Mouse (Mus musculus) forebrain, embryonic 13.5 days (tissue): ENCODE data around the gene Olfr1202. TPM values are rescaled to one million over a fixed set of nuclear protein-coding genes. Genes with fewer than 3 reads are reported as not detected.

ENCODE experiments used
- ATAC-seq: fragments of 200-750 bp; cut with Nextera tagmentation; 2 replicates; pipeline ENCODE4 v1.8.0; 2017
- H3K27ac ChIP-seq: fragments of 300-500 bp; sonication (generic); 2 replicates; pipeline ENCODE4 v1.5.1; 2015; ENCODE audit warnings: inconsistent platforms, mild to moderate bottlenecking, moderate library complexity
- H3K27me3 ChIP-seq: fragments of 300-500 bp; sonication (generic); 2 replicates; pipeline ENCODE4 v1.6.1; 2015; ENCODE audit warnings: mild to moderate bottlenecking, inconsistent platforms
- H3K36me3 ChIP-seq: fragments of 300-500 bp; sonication (generic); 2 replicates; pipeline ENCODE4 v1.6.1; 2015; ENCODE audit warnings: mild to moderate bottlenecking, inconsistent platforms; ENCODE audit not compliant: poor library complexity, severe bottlenecking
- H3K4me1 ChIP-seq: fragments of 300-500 bp; sonication (generic); 2 replicates; pipeline ENCODE4 v1.6.1; 2015; ENCODE audit warnings: inconsistent platforms
- H3K4me2 ChIP-seq: fragments of 300-500 bp; sonication (generic); 2 replicates; pipeline ENCODE4 v1.6.1; 2015; ENCODE audit warnings: inconsistent platforms, mild to moderate bottlenecking, moderate library complexity
- H3K4me3 ChIP-seq: fragments of 300-500 bp; sonication (generic); 2 replicates; pipeline ENCODE4 v1.5.1; 2015; ENCODE audit warnings: mild to moderate bottlenecking, inconsistent platforms
- H3K9ac ChIP-seq: fragments of 300-500 bp; sonication (generic); 2 replicates; pipeline ENCODE4 v1.6.1; 2015; ENCODE audit warnings: mild to moderate bottlenecking, inconsistent platforms
- H3K9me3 ChIP-seq: fragments of 300-500 bp; sonication (generic); replicated peaks from 2 replicates; pipeline ENCODE4 v1.6.1; 2016; ENCODE audit warnings: inconsistent platforms
- WGBS: fragments of 180-500 bp; shearing (Covaris S2); methylation state at CpG from one replicate; pipeline ENCODE4 v1.1.7; 2015; 5-methylcytosine and 5-hydroxymethylcytosine counted together
- polyA plus RNA-seq: library from polyadenylated mRNA; unstranded; fragments of >200 nt; fragmentation: Nextera tagmentation; extraction: Ambion mirVana; gene quantifications from 2 replicates; pipeline ENCODE4 v1.2.1, GENCODE M21; 2015

The Olfr1202 gene
- not detected in 2 replicates for polyA plus RNA-seq

DNA sequence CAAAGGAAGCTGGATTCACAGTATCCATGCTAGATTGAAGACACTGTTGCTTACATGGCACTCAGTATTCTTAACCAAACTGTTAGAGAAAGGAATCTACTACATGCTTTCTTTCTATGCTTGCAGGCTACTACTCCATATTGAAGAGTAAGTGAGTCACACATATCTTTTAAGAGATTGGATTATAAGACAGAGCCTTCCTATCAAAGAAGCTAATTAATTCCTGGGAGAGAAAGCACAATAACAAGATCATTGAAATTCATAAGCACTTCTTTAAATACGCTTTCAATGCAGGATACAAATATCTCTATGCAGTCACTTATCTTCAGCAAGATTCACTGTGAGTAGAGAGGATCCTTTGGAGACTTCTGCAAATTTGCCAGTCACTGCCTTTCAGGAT lies at the start of gene Olfr1202:
Gene Olfr1202 (plus strand): TSS at position 301 of the 400 bp plus-strand sequence.
- Histone ChIP-seq H3K9ac (no peak within 1 kb of the TSS), H3K27ac (no peak within 1 kb of the TSS), H3K4me1 (no peaks in the 10 kb centered on the region), H3K27me3 (no peaks in the 10 kb centered on the region), H3K9me3 (no peaks in the 10 kb centered on the region), H3K4me3 (no peak within 1 kb of the TSS), H3K36me3 (no peaks in the 10 kb centered on the region), H3K4me2 (no peak within 1 kb of the TSS)
- WGBS: 77% methylated on average over 1 of the region's 1 CpGs
- ATAC-seq: no peak

DNA sequence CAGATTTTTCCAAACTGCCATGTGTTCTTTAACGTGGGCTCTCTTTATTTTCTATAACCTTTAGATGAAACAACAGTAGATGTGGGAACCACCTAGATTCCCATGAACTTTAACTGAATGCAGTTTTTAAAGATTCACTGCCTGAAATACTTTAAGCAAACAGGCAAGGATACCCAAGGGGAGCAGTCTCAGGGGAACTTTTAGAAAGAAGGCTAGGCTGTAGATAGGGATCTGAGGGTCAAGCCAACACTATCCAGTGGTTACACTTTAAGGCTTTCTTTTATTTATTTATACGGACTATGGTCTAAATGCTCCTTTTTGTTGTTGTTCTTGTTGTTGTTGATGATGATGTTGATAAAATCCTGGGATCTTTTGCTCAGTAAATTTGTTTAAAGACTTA lies 43.9 kb upstream of the Olfr1202 start, which contains the start of gene Olfr1200:
Gene Olfr1200 (minus strand): TSS at position 101 of the 400 bp plus-strand sequence.
- WGBS: 80% methylated on average over 2 of the region's 2 CpGs
- H3K9me3 ChIP-seq: no peaks in the 10 kb centered on the region

DNA sequence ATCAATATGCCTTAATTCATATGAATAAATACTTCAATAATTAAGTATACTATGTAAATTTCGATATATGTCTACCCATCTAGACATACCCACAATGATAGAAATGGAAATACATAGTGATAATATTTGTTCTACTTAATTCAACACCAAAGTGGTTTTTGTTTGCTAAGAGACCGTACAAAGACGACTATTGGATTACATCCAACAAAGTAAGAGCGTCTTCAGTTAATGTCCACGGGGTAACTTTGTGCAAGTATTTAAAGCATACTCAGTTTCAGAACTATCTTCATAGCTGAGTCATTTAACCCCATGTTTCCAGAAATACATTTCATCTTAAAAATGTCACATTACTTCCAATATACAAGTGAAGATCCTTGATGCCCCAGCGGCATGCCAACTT lies 21.6 kb upstream of the Olfr1202 start, which contains the start of gene Olfr1201:
Gene Olfr1201 (plus strand): TSS at position 301 of the 400 bp plus-strand sequence.
- H3K9ac ChIP-seq: no peak within 1 kb of the TSS
- H3K27ac ChIP-seq: no peak within 1 kb of the TSS
- H3K36me3 ChIP-seq: no peaks in the 10 kb centered on the region
- H3K27me3 ChIP-seq: no peaks in the 10 kb centered on the region
- ATAC-seq: no peak
- no peaks in the 10 kb centered on the region for H3K4me1 ChIP-seq
- WGBS: 85% methylated on average over 6 of the region's 6 CpGs
- no peak within 1 kb of the TSS for H3K4me3 ChIP-seq
- H3K4me2 ChIP-seq: no peak within 1 kb of the TSS
- no peaks in the 10 kb centered on the region for H3K9me3 ChIP-seq

More for the DNA sequence above, 43.9 kb upstream of the Olfr1202 start, which contains the start of gene Olfr1200:
- Histone ChIP-seq H3K4me1 (no peaks in the 10 kb centered on the region), H3K27me3 (no peaks in the 10 kb centered on the region), H3K4me2 (no peak within 1 kb of the TSS), H3K9ac (no peak within 1 kb of the TSS), H3K27ac (no peak within 1 kb of the TSS), H3K4me3 (no peak within 1 kb of the TSS), H3K36me3 (no peaks in the 10 kb centered on the region)
- no peak for ATAC-seq

DNA sequence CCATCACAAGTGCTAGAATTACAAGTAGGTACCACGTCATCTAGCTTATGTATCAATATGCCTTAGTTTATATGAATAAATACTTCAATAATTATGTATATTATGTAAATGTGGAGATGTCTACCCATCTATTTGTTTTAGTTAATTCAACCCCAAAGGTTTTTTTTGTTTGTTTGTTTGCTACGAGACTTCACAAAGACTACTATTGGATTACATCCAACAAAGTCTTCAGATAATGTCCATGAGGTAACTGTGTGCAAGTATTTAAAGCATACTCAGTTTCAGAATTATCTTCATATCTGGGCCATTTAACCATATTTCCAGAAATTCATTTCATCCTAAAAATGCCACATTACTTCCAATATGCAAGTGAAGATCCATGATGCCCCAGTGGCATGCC lies 15.1 kb downstream of the Olfr1202 start, which contains the start of gene Olfr1205:
Gene Olfr1205 (plus strand): TSS at position 301 of the 400 bp plus-strand sequence.
- Histone ChIP-seq H3K4me1 (no peaks in the 10 kb centered on the region), H3K4me2 (no peak within 1 kb of the TSS), H3K27me3 (no peaks in the 10 kb centered on the region), H3K4me3 (no peak within 1 kb of the TSS), H3K27ac (no peak within 1 kb of the TSS), H3K36me3 (no peaks in the 10 kb centered on the region), H3K9me3 (no peaks in the 10 kb centered on the region), H3K9ac (no peak within 1 kb of the TSS)
- 90% methylated on average over 2 of the region's 2 CpGs for WGBS
- ATAC-seq: no peak

- H3K4me1 ChIP-seq: no peaks in the 10 kb centered on the region
- no peak overlapping the region for H3K4me3 ChIP-seq
- H3K4me2 ChIP-seq: no peak overlapping the region
- H3K27me3 ChIP-seq: no peaks in the 10 kb centered on the region
- no peaks in the 10 kb centered on the region for H3K9me3 ChIP-seq
- WGBS: 96% methylated on average over 2 of the region's 2 CpGs
- H3K36me3 ChIP-seq: no peaks in the 10 kb centered on the region
- H3K27ac ChIP-seq: no peak overlapping the region
- ATAC-seq: no peak
- no peak overlapping the region for H3K9ac ChIP-seq
Observed at GRCm38 (mm10) chr2:88838477-88838876, 24.2 kb downstream of the Olfr1202 start.

DNA sequence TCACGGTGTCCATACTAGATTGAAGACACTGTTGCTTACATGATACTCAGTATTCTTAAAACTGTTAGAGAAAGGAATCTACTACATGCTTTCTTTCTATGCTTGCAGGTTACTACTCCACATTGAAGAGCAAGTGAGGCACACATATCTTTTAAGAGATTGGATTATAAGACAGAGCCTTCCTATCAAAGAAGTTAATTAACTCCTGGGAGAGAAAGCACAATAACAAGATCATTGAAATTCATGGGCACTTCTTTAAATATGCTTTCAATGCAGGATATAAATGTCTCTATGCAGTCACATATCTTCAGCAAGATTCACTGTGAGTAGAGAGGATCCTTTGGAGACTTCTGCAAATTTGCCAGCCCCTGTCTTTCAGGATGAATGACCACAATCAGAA lies 34.7 kb downstream of the Olfr1202 start, which contains the start of gene Olfr1204:
Gene Olfr1204 (plus strand): TSS at position 301 of the 400 bp plus-strand sequence.
- H3K9ac ChIP-seq: no peak within 1 kb of the TSS
- no peak within 1 kb of the TSS for H3K27ac ChIP-seq
- H3K9me3 ChIP-seq: no peaks in the 10 kb centered on the region
- H3K4me1 ChIP-seq: no peaks in the 10 kb centered on the region
- H3K36me3 ChIP-seq: no peaks in the 10 kb centered on the region
- H3K4me2 ChIP-seq: no peak within 1 kb of the TSS
- no peak for ATAC-seq
- no peaks in the 10 kb centered on the region for H3K27me3 ChIP-seq
- H3K4me3 ChIP-seq: no peak within 1 kb of the TSS
- 93% methylated on average over 1 of the region's 1 CpGs for WGBS

- Histone ChIP-seq H3K4me2 (no peak within 1 kb of the TSS), H3K27ac (no peak within 1 kb of the TSS), H3K9me3 (no peaks in the 10 kb centered on the region), H3K4me1 (no peaks in the 10 kb centered on the region), H3K36me3 (no peaks in the 10 kb centered on the region), H3K9ac (no peak within 1 kb of the TSS), H3K4me3 (no peak within 1 kb of the TSS), H3K27me3 (no peaks in the 10 kb centered on the region)
- no peak for ATAC-seq
- 92% methylated on average over 2 of the region's 2 CpGs for WGBS
Observed at GRCm38 (mm10) chr2:88862931-88863330, 48.6 kb downstream of the Olfr1202 start, which contains the start of gene Olfr1206. Gene Olfr1206, plus strand, starts transcription at chr2:88863231.

Other genes with a start within 250 kb of the Olfr1202 start
- gene Olfr1189, start 228.0 kb upstream of the Olfr1202 start, polyA plus RNA-seq: not detected in 2 replicates
- gene Olfr1191-ps1, start 174.0 kb upstream of the Olfr1202 start, polyA plus RNA-seq: not detected in 2 replicates
- gene Olfr1192-ps1, start 166.0 kb upstream of the Olfr1202 start, polyA plus RNA-seq: not detected in 2 replicates
- not detected in 2 replicates for gene Olfr1193, start 138.9 kb upstream of the Olfr1202 start, polyA plus RNA-seq
- gene Olfr1195, start 125.3 kb upstream of the Olfr1202 start, polyA plus RNA-seq: not detected in 2 replicates
- gene Olfr1196, start 109.9 kb upstream of the Olfr1202 start, polyA plus RNA-seq: not detected in 2 replicates
- gene Olfr1197, start 82.1 kb upstream of the Olfr1202 start, polyA plus RNA-seq: not detected in 2 replicates
- not detected in 2 replicates for gene Olfr1198, start 63.1 kb upstream of the Olfr1202 start, polyA plus RNA-seq
- gene Olfr1199, start 54.0 kb upstream of the Olfr1202 start, polyA plus RNA-seq: not detected in 2 replicates
- not detected in 2 replicates for gene Olfr1200, start 44.0 kb upstream of the Olfr1202 start, polyA plus RNA-seq
- not detected in 2 replicates for gene Olfr1201, start 21.5 kb upstream of the Olfr1202 start, polyA plus RNA-seq
- not detected in 2 replicates for gene Olfr1205, start 15.2 kb downstream of the Olfr1202 start, polyA plus RNA-seq
- not detected in 2 replicates for gene Olfr1204, start 34.8 kb downstream of the Olfr1202 start, polyA plus RNA-seq
- gene Olfr1206, start 48.7 kb downstream of the Olfr1202 start, polyA plus RNA-seq: not detected in 2 replicates
- not detected in 2 replicates for gene Olfr1208, start 87.8 kb downstream of the Olfr1202 start, polyA plus RNA-seq
- not detected in 2 replicates for gene Olfr1209, start 100.7 kb downstream of the Olfr1202 start, polyA plus RNA-seq
- not detected in 2 replicates for gene Olfr1211, start 123.6 kb downstream of the Olfr1202 start, polyA plus RNA-seq
- not detected in 2 replicates for gene Olfr1212, start 139.5 kb downstream of the Olfr1202 start, polyA plus RNA-seq
- gene Gm13762, start 165.8 kb downstream of the Olfr1202 start, polyA plus RNA-seq: not detected in 2 replicates
- gene Olfr1214, start 178.2 kb downstream of the Olfr1202 start, polyA plus RNA-seq: not detected in 2 replicates
- gene Olfr1215, start 192.5 kb downstream of the Olfr1202 start, polyA plus RNA-seq: not detected in 2 replicates
- not detected in 2 replicates for gene Olfr1216, start 203.8 kb downstream of the Olfr1202 start, polyA plus RNA-seq
- not detected in 2 replicates for gene Olfr1217, start 217.6 kb downstream of the Olfr1202 start, polyA plus RNA-seq
- gene Olfr1218, start 246.7 kb downstream of the Olfr1202 start, polyA plus RNA-seq: not detected in 2 replicates